8 mouse cellular contexts compared by ENCODE assay signal in the genomic region with DNA sequence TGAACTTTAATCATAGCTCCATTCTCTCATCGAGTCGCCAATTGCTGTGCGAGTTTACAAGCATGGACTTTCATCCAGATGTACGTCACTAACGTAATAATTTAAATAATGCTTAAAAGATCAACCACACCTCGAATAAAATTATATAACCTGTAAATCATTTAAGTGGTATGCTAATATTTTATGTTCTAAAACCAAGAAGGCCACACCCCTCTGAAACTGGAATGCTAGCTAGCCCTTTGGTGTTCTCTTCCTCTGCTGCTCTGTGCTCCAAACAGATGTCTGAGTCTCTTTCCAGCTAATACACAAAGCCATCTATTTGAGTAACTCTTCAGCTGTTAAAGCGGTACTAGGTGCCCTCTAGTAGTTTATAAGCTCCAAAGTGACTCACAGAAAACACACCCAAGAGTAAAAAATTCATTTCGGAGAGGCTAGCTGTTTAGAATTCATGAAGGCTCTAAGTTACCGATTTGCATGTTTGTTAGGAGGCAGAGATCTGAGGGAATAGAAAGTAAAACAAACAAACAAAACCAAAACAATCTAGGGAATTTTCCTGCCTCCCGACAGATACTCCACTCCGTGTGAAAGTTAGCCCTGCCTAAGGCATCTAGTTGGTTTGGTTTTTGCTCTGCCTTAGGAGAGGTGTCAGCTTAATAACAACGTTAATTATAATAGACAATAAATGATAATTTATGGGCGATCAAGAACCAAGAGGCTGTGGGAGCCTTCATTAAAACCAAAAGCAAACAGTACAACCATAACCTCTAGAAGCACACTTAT. TPM values are rescaled to one million over a fixed set of nuclear protein-coding genes. Genes with fewer than 3 reads are reported as not detected.
DNase-seq lines count a peak whose midpoint lies in the region; ATAC-seq and TF ChIP-seq lines count a peak whose summit lies in the region.

No protein-coding gene starts in this region.

- intact Hi-C loops in left cerebral cortex, adult 2 months (cut with DNase I): loop anchor here (2.0 to 5.0 kb wide), 3 partner anchors 56 to 181 kb away; a partner anchor contains a TSS
- intact Hi-C loops in left cerebral cortex, postnatal 10 days (cut with DNase I): loop anchor here (1.0 kb wide), 1 partner anchor 60 kb away; a partner anchor contains a TSS

- TF ChIP-seq CTCF in left cerebral cortex, adult 2 months (IDR thresholded peaks at IDR 0.05): no peak

- H3K27me3 ChIP-seq in midbrain, embryonic 12.5 days: no peaks in the 10 kb centered on the region

- DNase-seq in left cerebral cortex, adult 2 months (ENCODE audit: extremely low spot score in 1 of 2, low spot score in 2 of 2): no peak
- DNase-seq in left cerebral cortex, postnatal 10 days (ENCODE audit: extremely low spot score in 1 of 2, low spot score in 2 of 2): no peak
- DNase-seq in heart, adult 9 months (ENCODE audit: low spot score in 2 of 2): peak; percentile 26 to 41
- DNase-seq in kidney, postnatal 10 days: peak; percentile 36
- DNase-seq in urinary bladder, postnatal 10 days (ENCODE audit: low spot score): no peak

- 74% methylated on average over 13 of the region's 13 CpGs for WGBS in midbrain, embryonic 12.5 days

- no peaks in the 10 kb centered on the region for H3K9me3 ChIP-seq in midbrain, embryonic 12.5 days

- peak overlapping the region; percentile 91 for H3K27ac ChIP-seq in left cerebral cortex, adult 2 months
- peak overlapping the region; percentile 86; the same call in 1 of the 2 replicates for H3K27ac ChIP-seq in midbrain, embryonic 12.5 days (replicated peaks)

- no peak overlapping the region; the same call in 1 of the 2 replicates for H3K9ac ChIP-seq in midbrain, embryonic 12.5 days (replicated peaks)

- peak overlapping the region; percentile 100 for H3K4me3 ChIP-seq in left cerebral cortex, adult 2 months
- H3K4me3 ChIP-seq in midbrain, embryonic 12.5 days: 0 out of 2 replicates have a peak overlapping the region, but pooled peaks have one; percentile 94

- ATAC-seq in midbrain, embryonic 12.5 days (ENCODE audit: low FRiP score, low read depth): no peak
- no peak for ATAC-seq in megakaryocyte-erythroid progenitor cell, adult 5-6 weeks (replicated peaks; ENCODE audit: low FRiP score, low TSS enrichment, poor library complexity, severe bottlenecking)
- no peak for ATAC-seq in monocyte, adult 5-6 weeks (replicated peaks; ENCODE audit: insufficient number of reproducible peaks, low FRiP score, low TSS enrichment, poor library complexity, severe bottlenecking)

- peaks cover 5% of the 10 kb centered on the region for H3K36me3 ChIP-seq in midbrain, embryonic 12.5 days

- H3K4me1 ChIP-seq in midbrain, embryonic 12.5 days: peaks cover 14% of the 10 kb centered on the region

- H3K4me2 ChIP-seq in midbrain, embryonic 12.5 days (replicated peaks): peak overlapping the region; percentile 56

RNA-seq across cellular contexts. Expression of a gene that starts 1.1 kb away (rescaled TPM):
- 10 to 100 TPM; 43.0 to 44.4 TPM for total RNA-seq in left cerebral cortex, adult 2 months (2021)
- total RNA-seq in left cerebral cortex, postnatal 10 days (2021): 10 to 100 TPM; 31.5 to 35.9 TPM
- polyA plus RNA-seq in midbrain, embryonic 12.5 days (2016; fragmentation: Nextera tagmentation; extraction: Ambion mirVana): 130 and 134 TPM in 2 replicates
- 6.6 and 15.3 TPM in 2 replicates for total RNA-seq in megakaryocyte-erythroid progenitor cell, adult 5-6 weeks (2014; fragmentation: Nextera tagmentation)
- total RNA-seq in megakaryocyte-erythroid progenitor cell, adult 5-6 weeks (2017): 13.6 and 25.1 TPM in 2 replicates
- 84.8 to 96.1 TPM (median 96.0 TPM) in 3 replicates for total RNA-seq in monocyte, adult 5-6 weeks (2017)

RNA-seq across cellular contexts. Expression of a gene that starts 59.7 kb away (rescaled TPM):
- under 1 TPM; 0.52 to 0.79 TPM for total RNA-seq in left cerebral cortex, adult 2 months (2021)
- under 1 TPM in 1 of 2 experiments, not detected in 1; 0.95 TPM for total RNA-seq in left cerebral cortex, postnatal 10 days (2021)
- 1.9 and 2.0 TPM in 2 replicates for polyA plus RNA-seq in midbrain, embryonic 12.5 days (2016; fragmentation: Nextera tagmentation; extraction: Ambion mirVana)
- 1.8 TPM in 1 of 2 replicates, not detected in the other for total RNA-seq in megakaryocyte-erythroid progenitor cell, adult 5-6 weeks (2014; fragmentation: Nextera tagmentation)
- not detected in 2 replicates for total RNA-seq in megakaryocyte-erythroid progenitor cell, adult 5-6 weeks (2017)
- 0.96 to 4.9 TPM (median 2.6 TPM) in 3 replicates for total RNA-seq in monocyte, adult 5-6 weeks (2017)

RNA-seq across cellular contexts. Expression of a gene that starts 59.7 kb away (rescaled TPM):
- total RNA-seq in left cerebral cortex, adult 2 months (2021): 100 to 1,000 TPM; 277 to 292 TPM
- total RNA-seq in left cerebral cortex, postnatal 10 days (2021): 100 to 1,000 TPM; 312 to 335 TPM
- polyA plus RNA-seq in midbrain, embryonic 12.5 days (2016; fragmentation: Nextera tagmentation; extraction: Ambion mirVana): 166 and 193 TPM in 2 replicates
- total RNA-seq in megakaryocyte-erythroid progenitor cell, adult 5-6 weeks (2014; fragmentation: Nextera tagmentation): 104 and 113 TPM in 2 replicates
- total RNA-seq in megakaryocyte-erythroid progenitor cell, adult 5-6 weeks (2017): 115 and 124 TPM in 2 replicates
- 90.9 to 115 TPM (median 110 TPM) in 3 replicates for total RNA-seq in monocyte, adult 5-6 weeks (2017)

Comparison
In these comparisons a context has a peak if more than half of its experiments do, and no peak if none do; other contexts are left out.
1. DNase-seq: peak in heart, adult 9 months (2 of 2) and kidney, postnatal 10 days (single experiment); none in left cerebral cortex, adult 2 months (0 of 2), left cerebral cortex, postnatal 10 days (0 of 2) and urinary bladder, postnatal 10 days (single experiment).